10 mouse cellular contexts compared by ENCODE assay signal in genomic region chr7:65469666-65470065, GRCm38 (mm10). TPM values are rescaled to one million over a fixed set of nuclear protein-coding genes. Genes with fewer than 3 reads are reported as not detected.
DNase-seq lines count a peak whose midpoint lies in the region; ATAC-seq and TF ChIP-seq lines count a peak whose summit lies in the region.
"Had no signal": no experiment of that assay in that cellular context is flagged by ENCODE, and none has a peak within 500 bp of the region (broad histone marks: within the 10 kb centered on the region; RNA-seq: fewer than 3 reads in every experiment).

No protein-coding gene starts in this region.

- no peak for ATAC-seq in heart, embryonic 16.5 days (replicated peaks; ENCODE audit: extremely low read depth, insufficient read depth, low FRiP score)
- ATAC-seq: forebrain, embryonic 16.5 days had no signal

- H3K27me3 ChIP-seq in heart, embryonic 16.5 days (ENCODE audit: control insufficient read depth, insufficient read depth, low read length): no peaks in the 10 kb centered on the region
- no peaks in the 10 kb centered on the region; the same call in 1 of the 2 replicates for H3K27me3 ChIP-seq in cerebellum, adult 2 months (ENCODE audit: control insufficient read depth, insufficient read depth, low read length)

- TF ChIP-seq POLR2A in cerebellum, adult 2 months (IDR thresholded peaks at IDR 0.05; ENCODE audit: borderline replicate concordance, insufficient read depth, low read length): no peak

- H3K36me3 ChIP-seq in heart, embryonic 16.5 days (ENCODE audit: control insufficient read depth, insufficient read depth): no peaks in the 10 kb centered on the region

- H3K9ac ChIP-seq in heart, embryonic 16.5 days (ENCODE audit: low read length): no peak overlapping the region

- no peak overlapping the region for H3K4me3 ChIP-seq in heart, embryonic 16.5 days (ENCODE audit: low read length)
- no peak overlapping the region for H3K4me3 ChIP-seq in cerebellum, adult 2 months (replicated peaks; ENCODE audit: insufficient read depth, low read depth, low read length)

- 13% methylated on average over 6 of the region's 6 CpGs for WGBS in heart, embryonic 16.5 days
- 50% methylated on average over 6 of the region's 6 CpGs for WGBS in cerebellum, adult 2 months

- no peak overlapping the region for H3K4me2 ChIP-seq in heart, embryonic 16.5 days (ENCODE audit: low read depth, low read length)

- intact Hi-C loops in gastrocnemius, postnatal 14 days (cut with DNase I; ENCODE audit: low total_unique reads): no loop called here

- peaks cover 25% of the 10 kb centered on the region for H3K4me1 ChIP-seq in heart, embryonic 16.5 days (ENCODE audit: control insufficient read depth, insufficient read depth, low read length)
- H3K4me1 ChIP-seq in cerebellum, adult 2 months (ENCODE audit: control insufficient read depth, insufficient read depth, low read length): no peaks in the 10 kb centered on the region

- no peak for DNase-seq in heart, adult 8-10 months (ENCODE audit: low spot score)
- peak; percentile 68 to 70 for DNase-seq in adrenal gland, postnatal 36 days
- peak; percentile 13 to 60 for DNase-seq in kidney, postnatal 25 days
- DNase-seq in mesoderm, embryonic 11.5 days (ENCODE audit: low read depth, low spot score): peak; percentile 45
- DNase-seq in spleen, postnatal 14 days (ENCODE audit: low spot score in 2 of 2): no peak
- no peak for DNase-seq in gastrocnemius, postnatal 14 days
- DNase-seq in cerebellum, adult 2 months: no peak
- DNase-seq: thymus, postnatal 25 days had no signal

- H3K9me3 ChIP-seq in heart, embryonic 16.5 days (replicated peaks; ENCODE audit: control insufficient read depth, low read length): 0 out of 2 replicates have a peak, but pooled peaks cover 2% of the 10 kb centered on the region

- TF ChIP-seq CTCF in cerebellum, adult 2 months (IDR thresholded peaks at IDR 0.05; ENCODE audit: borderline replicate concordance, insufficient read depth, low read depth, low read length): no peak

- 0 out of 2 replicates have a peak overlapping the region, but pooled peaks have one; percentile 12 for H3K27ac ChIP-seq in heart, embryonic 16.5 days (ENCODE audit: low read length)
- no peak overlapping the region; the same call in 1 of the 2 replicates for H3K27ac ChIP-seq in cerebellum, adult 2 months (ENCODE audit: insufficient read depth, low read length)

RNA-seq across cellular contexts. Expression of gene Tjp1, which starts 57.9 kb away (rescaled TPM):
- 19.7 and 22.4 TPM in 2 replicates for polyA plus RNA-seq in heart, embryonic 16.5 days (2015; fragmentation: Nextera tagmentation; extraction: Ambion mirVana)
- total RNA-seq in heart, adult 8-10 months (2022): 100 to 1,000 TPM in 1 of 4 experiments, 10 to 100 TPM in 3; 82.4 to 101 (median 95.7) TPM
- total RNA-seq in adrenal gland, postnatal 36 days (2021): 10 to 100 TPM; 86.5 to 89.9 TPM
- 10 to 100 TPM; 40.2 to 42.2 TPM for total RNA-seq in gastrocnemius, postnatal 14 days (2021)
- 42.9 and 44.3 TPM in 2 replicates for polyA plus RNA-seq in cerebellum, adult 2 months (2012; rRNA removed)

Comparison
In these comparisons a context has a peak if more than half of its experiments do, and no peak if none do; other contexts are left out.
1. DNase-seq: peak in adrenal gland, postnatal 36 days (2 of 2), kidney, postnatal 25 days (2 of 2) and mesoderm, embryonic 11.5 days (single experiment); none in heart, adult 8-10 months (single experiment), spleen, postnatal 14 days (0 of 2), gastrocnemius, postnatal 14 days (single experiment) and cerebellum, adult 2 months (0 of 2).